Mouse (Mus musculus) ES-E14 (cell line): ENCODE measurements at regions not wholly inside any gene's neighbourhood (a gene's known extent, or its start where the extent isn't known, plus 50 kb on each side); places are given as distances from the start of the nearest gene placed in this dataset.

Source experiments
- DNase-seq: peaks from one replicate; pipeline ENCODE4 v3.0.0-alpha.2; 2013; ENCODE audit warnings: low read depth, low spot score
- H3K27ac ChIP-seq: 2 replicates; pipeline ENCODE4 v1.5.1; 2012; ENCODE audit warnings: low read depth, mild to moderate bottlenecking, low read length, moderate library complexity, mixed read lengths; ENCODE audit not compliant: poor library complexity, insufficient read depth, severe bottlenecking
- H3K36me3 ChIP-seq: 2 replicates; pipeline ENCODE4 v1.6.1; 2012; ENCODE audit warnings: mild to moderate bottlenecking, low read length, moderate library complexity, mixed read lengths; ENCODE audit not compliant: control insufficient read depth, poor library complexity, insufficient read depth, severe bottlenecking
- H3K4me1 ChIP-seq, 2 experiments: fragments of 150-350 bp in 1 of 2; sonication (generic) in 1 of 2; 2 replicates each; pipeline ENCODE4 v1.6.1; 2012; ENCODE audit warnings: low read length in 2 of 2, mild to moderate bottlenecking in 1 of 2, mixed read lengths in 1 of 2; ENCODE audit not compliant: control insufficient read depth in 2 of 2, insufficient read depth in 2 of 2, poor library complexity in 1 of 2
- H3K4me3 ChIP-seq, 2 experiments: fragments of 150-350 bp in 1 of 2; sonication (generic) in 1 of 2; 2 replicates each; pipeline ENCODE4 v1.5.1; 2012; ENCODE audit warnings: low read length in 2 of 2, low read depth in 1 of 2, mild to moderate bottlenecking in 1 of 2, mixed read lengths in 1 of 2; ENCODE audit not compliant: insufficient read depth in 1 of 2, poor library complexity in 1 of 2, severe bottlenecking in 1 of 2
- H3K9ac ChIP-seq: 2 replicates; pipeline ENCODE4 v1.6.1; 2012; ENCODE audit warnings: low read depth, mild to moderate bottlenecking, low read length, mixed read lengths; ENCODE audit not compliant: poor library complexity, insufficient read depth, severe bottlenecking
- H3K9me3 ChIP-seq: fragments of 150-350 bp; sonication (generic); 2 replicates; pipeline ENCODE4 v1.6.1; 2012; ENCODE audit warnings: low read depth, mild to moderate bottlenecking, low read length; ENCODE audit not compliant: control insufficient read depth, insufficient read depth
- CHD2 ChIP-seq: IDR thresholded peaks from 2 replicates; pipeline ENCODE4 v1.6.1; 2014; ENCODE audit warnings: mild to moderate bottlenecking, low read depth, low read length, inconsistent platforms
- HCFC1 ChIP-seq: IDR thresholded peaks from 2 replicates; pipeline ENCODE4 v1.6.1; 2012; ENCODE audit warnings: low read length, inconsistent platforms, borderline replicate concordance; ENCODE audit not compliant: insufficient read depth
- MAFK ChIP-seq: IDR thresholded peaks from 2 replicates; pipeline ENCODE4 v1.6.1; 2014; ENCODE audit warnings: mild to moderate bottlenecking, low read depth, low read length, inconsistent platforms; ENCODE audit not compliant: insufficient read depth
- ZC3H11A ChIP-seq: IDR thresholded peaks from 2 replicates; pipeline ENCODE4 v1.6.1; 2012; ENCODE audit warnings: low read depth, mild to moderate bottlenecking, inconsistent platforms, low read length, borderline replicate concordance
- ZNF384 ChIP-seq: IDR thresholded peaks from 2 replicates; pipeline ENCODE4 v1.6.1; 2012; ENCODE audit warnings: low read depth, low read length, inconsistent platforms
- in situ Hi-C, 2 experiments: fragments of 600-800 bp; cut with MboI; formaldehyde crosslinking; loops; one replicate each; pipeline ENCODE4 v1.15.1; 2025; ENCODE audit warnings: low sequenced_read_pairs in 2 of 2, inconsistent platforms in 1 of 2; ENCODE audit not compliant: unreplicated experiment in 2 of 2

GRCm38 (mm10) chr16:24143894-24144293 is 155.2 kb upstream of the Bcl6 start:
- H3K27ac ChIP-seq, result no peak overlapping the region

GRCm38 (mm10) chr16:24142915-24143541 is 154.4 kb upstream of the Bcl6 start:
- no peak for DNase-seq
- Histone ChIP-seq H3K4me1 (no peaks in the 10 kb centered on the region), H3K4me3 (no peak overlapping the region), H3K27ac (no peak overlapping the region), H3K9ac (no peak overlapping the region), H3K9me3 (no peaks in the 10 kb centered on the region), H3K36me3 (no peaks in the 10 kb centered on the region)
- TF ChIP-seq ZNF384, result no peak
- in situ Hi-C loops, result no loop called here

More at GRCm38 (mm10) chr16:24143894-24144293, 155.2 kb upstream of the Bcl6 start:
- Histone ChIP-seq H3K4me1 (no peaks in the 10 kb centered on the region), H3K4me3 (no peak overlapping the region), H3K36me3 (no peaks in the 10 kb centered on the region), H3K9ac (no peak overlapping the region), H3K9me3 (no peaks in the 10 kb centered on the region)
- TF ChIP-seq ZNF384 (no peak), HCFC1 (no peak), CHD2 (no peak), MAFK (no peak), ZC3H11A (no peak)
- DNase-seq, result no peak
- in situ Hi-C loops, result no loop called here

- H3K4me1 ChIP-seq, result no peaks in the 10 kb centered on the region
- TF ChIP-seq ZNF384 (no peak), HCFC1 (no peak), MAFK (no peak), ZC3H11A (no peak), CHD2 (no peak)
- H3K27ac ChIP-seq, result no peak overlapping the region
- H3K36me3 ChIP-seq, result no peaks in the 10 kb centered on the region
- no peak overlapping the region for H3K9ac ChIP-seq
- H3K4me3 ChIP-seq, result no peak overlapping the region
- no peak for DNase-seq
- H3K9me3 ChIP-seq, result no peaks in the 10 kb centered on the region
- in situ Hi-C loops, result no loop called here
These were observed 150.5 kb upstream of the Bcl6 start for GRCm38 (mm10) chr16:24139109-24139508.

GRCm38 (mm10) chr16:24137266-24138033 is 148.8 kb upstream of the Bcl6 start:
- H3K4me1 ChIP-seq, result no peaks in the 10 kb centered on the region
- DNase-seq, result no peak
- no peak overlapping the region for H3K27ac ChIP-seq
- no peaks in the 10 kb centered on the region for H3K36me3 ChIP-seq
- in situ Hi-C loops, result no loop called here
- H3K9ac ChIP-seq, result no peak overlapping the region
- no peak for TF ChIP-seq CHD2
- no peak for TF ChIP-seq MAFK
- no peak for TF ChIP-seq HCFC1
- no peak for TF ChIP-seq ZC3H11A
- no peak for TF ChIP-seq ZNF384
- H3K9me3 ChIP-seq, result no peaks in the 10 kb centered on the region
- H3K4me3 ChIP-seq, result no peak overlapping the region
